Mouse (Mus musculus): ENCODE data around the gene A930033H14Rik.

DNA sequence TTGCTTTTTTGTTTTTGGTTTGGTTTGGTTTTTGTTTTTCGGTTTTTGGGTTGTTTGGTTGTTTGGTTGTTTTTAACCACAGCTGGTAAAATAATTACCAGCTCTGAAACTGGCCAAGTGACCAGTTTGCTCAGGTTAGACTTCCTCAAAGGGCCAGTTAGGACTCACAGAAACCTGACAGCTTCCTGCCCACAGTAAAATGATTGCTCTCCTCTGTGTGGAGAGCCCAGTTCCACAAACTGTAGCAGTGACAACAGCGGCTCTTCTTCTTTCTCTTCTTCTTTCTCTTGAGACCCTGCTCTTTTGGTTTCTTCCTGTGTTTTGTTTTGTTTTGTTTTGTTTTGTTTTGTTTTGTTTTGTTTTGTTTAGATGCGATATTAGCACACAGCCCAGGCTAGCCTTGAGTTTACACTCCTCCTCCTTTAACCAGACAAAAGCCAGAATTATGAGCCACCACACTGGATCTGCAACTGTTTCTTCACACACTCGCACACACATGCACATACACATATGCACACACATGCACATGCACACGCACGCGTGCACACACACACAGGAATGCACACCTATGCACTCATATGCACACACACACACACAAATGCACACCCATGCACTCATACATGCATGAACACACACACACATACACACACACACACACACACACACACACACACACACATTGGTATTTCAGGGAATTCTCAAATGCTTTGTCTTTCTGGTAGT, 34.6 kb upstream of the A930033H14Rik start:
- TF ChIP-seq CTCF (IDR thresholded peaks at IDR 0.05), result no peak
- no peak for TF ChIP-seq EP300 (IDR thresholded peaks at IDR 0.05)
